In genomic region chr10:41870101-41870500, GRCm38 (mm10) we compare ENCODE assay signal across 24 mouse cellular contexts.
DNase-seq lines count a peak whose midpoint lies in the region; ATAC-seq and TF ChIP-seq lines count a peak whose summit lies in the region.
"Had no signal": no experiment of that assay in that cellular context is flagged by ENCODE, and none has a peak within 500 bp of the region (broad histone marks: within the 10 kb centered on the region; RNA-seq: fewer than 3 reads in every experiment).

No protein-coding gene starts in this region.

- in situ Hi-C loops in CH12.LX (cut with MboI; ENCODE audit: low pct_ligation_motif_present, low pct_unique_long_range_greater_than_20kb, low sequenced_read_pairs), result no loop called here

- no peak for TF ChIP-seq POLR2A in CH12.LX (IDR thresholded peaks at IDR 0.05; ENCODE audit: low read depth, low read length)
- no peak for TF ChIP-seq POLR2A in bone marrow macrophage, adult 2 months (IDR thresholded peaks at IDR 0.05; ENCODE audit: borderline replicate concordance, low read depth, low read length)

- TF ChIP-seq EP300 in CH12.LX (IDR thresholded peaks at IDR 0.05; ENCODE audit: low read length), result no peak

- H3K79me2 ChIP-seq in CH12.LX (replicated peaks; ENCODE audit: control insufficient read depth, extremely low read depth, insufficient read depth, poor library complexity, severe bottlenecking), result no peaks in the 10 kb centered on the region

- no peaks in the 10 kb centered on the region for H3K27me3 ChIP-seq in CH12.LX (replicated peaks)
- H3K27me3 ChIP-seq: embryonic facial prominence, embryonic 12.5 days; embryonic facial prominence, embryonic 15.5 days; hindbrain, embryonic 13.5 days; intestine, embryonic 15.5 days had no signal

- H3K4me2 ChIP-seq in CH12.LX (ENCODE audit: insufficient read depth, low read depth, poor library complexity, severe bottlenecking), result no peak overlapping the region
- H3K4me2 ChIP-seq: embryonic facial prominence, embryonic 12.5 days; embryonic facial prominence, embryonic 15.5 days; hindbrain, embryonic 13.5 days; intestine, embryonic 15.5 days had no signal

- peak; percentile 59 to 64; a peak in 3 of 4 replicates for ATAC-seq in hematopoietic stem cell, adult 5-6 weeks (replicated peaks in 1 of 2; ENCODE audit: insufficient read depth in 1 of 2, low FRiP score in 2 of 2, low TSS enrichment in 1 of 2, low read depth in 1 of 2, poor library complexity in 2 of 2, severe bottlenecking in 2 of 2)
- ATAC-seq: forebrain, embryonic 14.5 days; forebrain, postnatal 0 days; hindbrain, embryonic 16.5 days; intestine, embryonic 15.5 days had no signal

- peaks cover 0 to 2% of the 10 kb centered on the region in 2 experiments for H3K36me3 ChIP-seq in CH12.LX (replicated peaks in 1 of 2; ENCODE audit: control insufficient read depth in 1 of 2, insufficient read depth in 1 of 2, low read length in 1 of 2)
- H3K36me3 ChIP-seq: embryonic facial prominence, embryonic 12.5 days; embryonic facial prominence, embryonic 15.5 days; heart, embryonic 10.5 days; hindbrain, embryonic 10.5 days; hindbrain, embryonic 13.5 days; intestine, embryonic 15.5 days had no signal

- peak; percentile 24 for DNase-seq in CH12.LX (ENCODE audit: extremely low read depth)
- DNase-seq in left cerebral cortex, postnatal 25 days (ENCODE audit: low spot score in 2 of 2), result no peak
- no peak for DNase-seq in thymus, adult 18-20 months
- DNase-seq in liver, result no peak
- DNase-seq: adrenal gland, adult 2 months; adrenal gland, postnatal 14 days; cerebellum, adult 11-12 months; cerebellum, adult 8-10 months; cerebellum, postnatal 10 days; forebrain, postnatal 0 days; gastrocnemius, adult 2 months; gastrocnemius, postnatal 14 days; heart, adult 2 months had no signal

- H3K4me1 ChIP-seq in CH12.LX (ENCODE audit: control insufficient read depth in 1 of 2, insufficient read depth in 2 of 2), result peaks cover 0 to 27% of the 10 kb centered on the region in 2 experiments; a peak in 2 of 4 replicates
- peaks cover 38% of the 10 kb centered on the region for H3K4me1 ChIP-seq in bone marrow macrophage, adult 2 months (ENCODE audit: control insufficient read depth, insufficient read depth, low read length)

- intact Hi-C loops in left cerebral cortex, postnatal 25 days (cut with DNase I), result no loop called here

- no peak overlapping the region for H3K9ac ChIP-seq in CH12.LX (ENCODE audit: insufficient read depth, low read depth)
- H3K9ac ChIP-seq: embryonic facial prominence, embryonic 12.5 days; embryonic facial prominence, embryonic 15.5 days; forebrain, postnatal 0 days; hindbrain, embryonic 13.5 days; intestine, embryonic 15.5 days had no signal

- H3K4me3 ChIP-seq in CH12.LX (replicated peaks in 1 of 3; ENCODE audit: low read depth in 2 of 3, low read length in 2 of 3, poor library complexity in 1 of 3), result no peak overlapping the region
- H3K4me3 ChIP-seq in bone marrow macrophage, adult 2 months (ENCODE audit: insufficient read depth, low read length), result no peak overlapping the region
- H3K4me3 ChIP-seq: embryonic facial prominence, embryonic 12.5 days; embryonic facial prominence, embryonic 15.5 days; gastrocnemius, adult 2 months; heart, adult 2 months; heart, embryonic 10.5 days; hindbrain, embryonic 10.5 days; hindbrain, embryonic 13.5 days; intestine, embryonic 15.5 days had no signal

- TF ChIP-seq CTCF in CH12.LX (conservative IDR thresholded peaks at IDR 0.05 in 1 of 2, IDR thresholded peaks at IDR 0.05 in 1 of 2; ENCODE audit: low read depth in 2 of 2, low read length in 2 of 2), result no peak
- TF ChIP-seq CTCF in bone marrow macrophage, adult 2 months (IDR thresholded peaks at IDR 0.05; ENCODE audit: low read depth, low read length), result no peak

- no peak for TF ChIP-seq RAD21 in CH12.LX (IDR thresholded peaks at IDR 0.05; ENCODE audit: low read depth, low read length)

- dilution Hi-C loops in CH12.LX (cut with MboI; ENCODE audit: extremely low pct_ligation_motif_present, extremely low pct_unique_long_range_greater_than_20kb, low sequenced_read_pairs), result no loop called here

- no peaks in the 10 kb centered on the region for H3K9me3 ChIP-seq in CH12.LX (replicated peaks; ENCODE audit: low read length)
- H3K9me3 ChIP-seq: embryonic facial prominence, embryonic 12.5 days; embryonic facial prominence, embryonic 15.5 days; G1E; heart, embryonic 10.5 days; hindbrain, embryonic 10.5 days; hindbrain, embryonic 13.5 days; intestine, embryonic 15.5 days had no signal

- H3K27ac ChIP-seq in CH12.LX (ENCODE audit: insufficient read depth, low read depth), result no peak overlapping the region
- peak overlapping the region; percentile 62 for H3K27ac ChIP-seq in bone marrow macrophage, adult 2 months (ENCODE audit: insufficient read depth, low read depth, low read length)
- H3K27ac ChIP-seq: embryonic facial prominence, embryonic 12.5 days; embryonic facial prominence, embryonic 15.5 days; gastrocnemius, adult 2 months; heart, adult 2 months; heart, embryonic 10.5 days; hindbrain, embryonic 10.5 days; hindbrain, embryonic 13.5 days; intestine, embryonic 15.5 days had no signal

TF ChIP-seq in CH12.LX, 34 proteins besides CTCF, POLR2A, EP300 and RAD21:
- TF ChIP-seq MAZ (IDR thresholded peaks at IDR 0.05; ENCODE audit: low read depth, low read length) (no peak), PAX5 (IDR thresholded peaks at IDR 0.05; ENCODE audit: low read length) (no peak), BHLHE40 (IDR thresholded peaks at IDR 0.05; ENCODE audit: low read depth, low read length) (no peak), MAFK (IDR thresholded peaks at IDR 0.05; ENCODE audit: insufficient replicate concordance, low read length) (no peak), E2F4 (IDR thresholded peaks at IDR 0.05; ENCODE audit: insufficient replicate concordance, low read depth, low read length) (no peak), JUND (conservative IDR thresholded peaks at IDR 0.05; ENCODE audit: low read depth, low read length) (no peak), CHD1 (IDR thresholded peaks at IDR 0.05; ENCODE audit: low read depth, low read length) (no peak), ELF1 (IDR thresholded peaks at IDR 0.05; ENCODE audit: low read depth, low read length) (no peak), USF1 (IDR thresholded peaks at IDR 0.05; ENCODE audit: low read depth, low read length) (no peak), TCF12 (IDR thresholded peaks at IDR 0.05; ENCODE audit: low read depth, low read length) (no peak), USF2 (conservative IDR thresholded peaks at IDR 0.05; ENCODE audit: low read depth, low read length) (no peak), TBP (conservative IDR thresholded peaks at IDR 0.05; ENCODE audit: low read depth, low read length) (no peak), ETS1 (conservative IDR thresholded peaks at IDR 0.05; ENCODE audit: low read depth, low read length) (no peak), MYC (IDR thresholded peaks at IDR 0.05; ENCODE audit: low read depth, low read length) (no peak), RCOR1 (conservative IDR thresholded peaks at IDR 0.05; ENCODE audit: low read depth, low read length) (no peak), POLR2AphosphoS2 (IDR thresholded peaks at IDR 0.05; ENCODE audit: low read depth, low read length) (no peak), ZC3H11A (IDR thresholded peaks at IDR 0.05; ENCODE audit: low read depth, low read length) (no peak), MXI1 (IDR thresholded peaks at IDR 0.05; ENCODE audit: low read depth, low read length) (no peak), MEF2A (IDR thresholded peaks at IDR 0.05; ENCODE audit: borderline replicate concordance, low read depth, low read length) (no peak)
TF ChIP-seq in CH12.LX: peak in this region for 0.
